Mouse (Mus musculus): ENCODE data around the gene Slc35f6.

GRCm38 (mm10) chr5:30624908-30625307 is 22.8 kb upstream of the Slc35f6 start:
- no peak for TF ChIP-seq HCFC1 (IDR thresholded peaks at IDR 0.05; ENCODE audit: borderline replicate concordance, insufficient read depth, low read length)
- TF ChIP-seq ZNF384 (IDR thresholded peaks at IDR 0.05; ENCODE audit: low read depth, low read length), result no peak
- TF ChIP-seq MAFK (IDR thresholded peaks at IDR 0.05; ENCODE audit: insufficient read depth, low read depth, low read length), result no peak
- TF ChIP-seq CHD2 (IDR thresholded peaks at IDR 0.05; ENCODE audit: low read depth, low read length), result no peak
- TF ChIP-seq ZC3H11A (IDR thresholded peaks at IDR 0.05; ENCODE audit: borderline replicate concordance, low read depth, low read length), result no peak

Data from ES-E14 (cell line).